Mouse (Mus musculus): Measurements from ENCODE around the gene Gramd1b. TPM values are rescaled to one million over a fixed set of nuclear protein-coding genes. Genes with fewer than 3 reads are reported as not detected.

Gene Gramd1b
- polyA plus RNA-seq, 1 experiment from 2014 or later = 2.3 TPM

DNA sequence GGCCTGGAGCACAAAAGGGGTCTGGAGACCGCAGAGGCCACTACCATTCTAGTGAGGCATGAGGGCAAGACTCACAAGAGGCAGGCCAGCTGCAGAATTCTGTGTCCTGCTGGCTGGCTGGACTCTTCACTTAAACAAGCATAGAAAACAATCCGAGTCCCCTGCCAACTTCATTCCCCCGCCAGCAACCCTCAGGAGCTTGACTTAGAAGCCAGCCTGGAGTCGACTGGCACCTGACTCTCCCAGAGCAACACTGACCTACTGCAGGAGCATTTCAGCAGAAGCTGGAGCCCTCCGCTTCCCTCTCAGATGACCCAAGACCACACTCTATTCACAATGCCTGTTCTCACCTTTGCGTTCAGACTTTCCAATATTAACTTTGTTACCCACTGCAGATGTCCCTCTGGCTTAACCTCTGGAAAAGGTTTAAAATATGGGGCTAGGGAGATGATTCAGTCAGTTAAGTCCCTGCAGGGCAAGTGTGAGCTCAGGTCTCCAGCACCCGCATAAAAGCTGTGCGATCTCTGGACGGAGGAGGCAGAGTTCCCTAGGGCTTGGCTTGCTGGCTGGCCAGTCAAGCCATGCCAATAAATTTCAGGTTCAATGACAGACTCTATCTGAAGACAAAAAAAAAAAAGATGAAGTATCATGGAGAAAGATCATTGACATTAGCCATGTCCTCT lies 104.8 kb downstream of the Gramd1b start:
- Histone ChIP-seq H3K4me1 (no peaks in the 10 kb centered on the region), H3K27ac (replicated peaks) (no peak overlapping the region), H3K36me3 (no peaks in the 10 kb centered on the region), H3K27me3 (ENCODE audit: low read depth, poor library complexity, severe bottlenecking) (no peaks in the 10 kb centered on the region), H3K9me3 (replicated peaks) (no peaks in the 10 kb centered on the region), H3K4me3 (no peak overlapping the region)
- 89% methylated on average over 9 of the region's 9 CpGs for WGBS
- DNase-seq (ENCODE audit: low spot score) = no peak

GRCm38 (mm10) chr9:40424874-40425273 lies 106.3 kb downstream of the Gramd1b start:
- no peak for DNase-seq (ENCODE audit: low spot score)
- Histone ChIP-seq H3K27me3 (ENCODE audit: low read depth, poor library complexity, severe bottlenecking) (no peaks in the 10 kb centered on the region), H3K4me3 (no peak overlapping the region), H3K36me3 (no peaks in the 10 kb centered on the region), H3K4me1 (no peaks in the 10 kb centered on the region), H3K9me3 (replicated peaks) (no peaks in the 10 kb centered on the region), H3K27ac (replicated peaks) (no peak overlapping the region)

- no peak overlapping the region for H3K4me3 ChIP-seq
- WGBS = 87% methylated on average over 6 of the region's 6 CpGs
- DNase-seq (ENCODE audit: low spot score) = no peak
- H3K36me3 ChIP-seq = no peaks in the 10 kb centered on the region
- H3K27me3 ChIP-seq (ENCODE audit: low read depth, poor library complexity, severe bottlenecking) = no peaks in the 10 kb centered on the region
- H3K9me3 ChIP-seq (replicated peaks) = no peaks in the 10 kb centered on the region
- H3K27ac ChIP-seq (replicated peaks) = no peak overlapping the region
- no peaks in the 10 kb centered on the region for H3K4me1 ChIP-seq
Observed at GRCm38 (mm10) chr9:40423427-40423867, 107.7 kb downstream of the Gramd1b start.

DNA sequence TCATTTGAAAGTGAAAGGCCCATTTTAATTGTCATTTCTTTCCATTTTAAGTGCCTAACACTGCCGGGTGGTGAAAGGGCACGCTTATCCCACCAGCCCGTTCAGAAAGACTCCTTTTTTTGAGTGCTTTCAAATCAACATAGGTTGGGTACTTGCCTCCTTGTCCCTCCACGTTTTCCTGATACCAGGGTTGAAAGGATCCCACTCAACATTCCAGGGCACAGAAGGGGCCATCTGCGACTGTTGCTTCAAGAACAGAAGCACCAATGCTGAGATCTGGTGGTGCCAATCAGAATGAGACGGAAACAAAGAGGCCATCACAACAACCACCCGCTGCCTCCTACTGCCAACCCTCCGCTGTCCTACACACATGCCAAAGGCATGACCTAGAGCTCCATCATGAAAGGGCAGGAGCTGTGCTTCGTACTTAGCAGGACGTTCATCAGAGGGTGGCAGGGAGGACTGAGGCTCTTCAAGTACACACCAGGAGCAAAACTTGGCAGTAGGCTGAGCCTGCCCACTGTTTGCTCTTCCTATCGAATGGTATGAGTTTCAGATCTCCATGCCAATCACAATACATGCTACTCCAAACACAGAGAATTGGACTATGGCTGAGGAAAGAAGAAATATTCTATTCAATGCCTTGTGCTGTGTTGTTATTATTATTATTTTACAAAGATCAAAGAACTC lies 108.7 kb downstream of the Gramd1b start:
- H3K4me3 ChIP-seq = no peak overlapping the region
- WGBS = 85% methylated on average over 11 of the region's 11 CpGs

DNA sequence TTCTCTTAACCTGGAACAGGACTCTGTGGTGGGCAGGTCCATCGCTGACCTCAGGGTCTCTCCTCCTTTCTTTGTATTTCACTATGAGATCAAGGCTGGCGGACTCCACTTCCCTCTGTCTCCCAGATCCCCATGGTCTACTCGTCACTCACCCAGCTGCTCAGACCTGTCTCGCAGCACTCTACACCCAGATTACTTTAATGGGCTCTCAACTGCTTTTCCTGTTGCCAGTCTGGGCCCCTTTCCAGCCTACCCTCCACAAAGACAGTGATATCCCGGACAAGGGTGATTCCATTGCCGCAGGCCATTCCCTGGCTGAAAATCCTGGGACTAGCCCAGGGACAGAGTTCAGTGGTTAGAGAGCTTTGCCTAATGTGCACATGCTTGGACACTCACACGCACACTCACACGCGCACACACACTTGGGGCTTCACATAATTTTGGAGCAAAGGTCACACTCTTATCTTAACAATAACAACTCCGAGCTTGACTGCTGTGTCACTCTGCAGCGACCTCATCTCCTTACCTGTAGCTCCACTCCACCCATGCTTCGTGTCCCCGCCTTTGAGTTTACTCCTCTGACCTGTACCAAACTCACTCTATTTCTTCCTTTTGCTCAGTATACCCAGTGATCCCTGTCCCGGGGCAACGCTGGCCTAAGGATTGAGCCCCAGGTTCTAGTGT lies 110.4 kb downstream of the Gramd1b start:
- WGBS = 89% methylated on average over 15 of the region's 15 CpGs

More for the DNA sequence above, 108.7 kb downstream of the Gramd1b start:
- Histone ChIP-seq H3K27me3 (ENCODE audit: low read depth, poor library complexity, severe bottlenecking) (no peaks in the 10 kb centered on the region), H3K27ac (replicated peaks) (no peak overlapping the region), H3K36me3 (no peaks in the 10 kb centered on the region), H3K4me1 (peaks cover 7% of the 10 kb centered on the region), H3K9me3 (replicated peaks) (no peaks in the 10 kb centered on the region)
- no peak for DNase-seq (ENCODE audit: low spot score)

GRCm38 (mm10) chr9:40418803-40419202 lies 112.4 kb downstream of the Gramd1b start:
- H3K36me3 ChIP-seq = no peaks in the 10 kb centered on the region
- WGBS = 93% methylated on average over 5 of the region's 5 CpGs
- DNase-seq (ENCODE audit: low spot score) = no peak
- no peak overlapping the region for H3K4me3 ChIP-seq
- H3K9me3 ChIP-seq (replicated peaks) = no peaks in the 10 kb centered on the region
- H3K27me3 ChIP-seq (ENCODE audit: low read depth, poor library complexity, severe bottlenecking) = no peaks in the 10 kb centered on the region
- H3K27ac ChIP-seq (replicated peaks) = no peak overlapping the region
- H3K4me1 ChIP-seq = peaks cover 7% of the 10 kb centered on the region

More for the DNA sequence above, 110.4 kb downstream of the Gramd1b start:
- H3K9me3 ChIP-seq (replicated peaks) = no peaks in the 10 kb centered on the region
- no peak overlapping the region for H3K4me3 ChIP-seq
- no peak for DNase-seq (ENCODE audit: low spot score)
- no peaks in the 10 kb centered on the region for H3K27me3 ChIP-seq (ENCODE audit: low read depth, poor library complexity, severe bottlenecking)
- peaks cover 7% of the 10 kb centered on the region for H3K4me1 ChIP-seq
- no peaks in the 10 kb centered on the region for H3K36me3 ChIP-seq
- no peak overlapping the region for H3K27ac ChIP-seq (replicated peaks)

DNA sequence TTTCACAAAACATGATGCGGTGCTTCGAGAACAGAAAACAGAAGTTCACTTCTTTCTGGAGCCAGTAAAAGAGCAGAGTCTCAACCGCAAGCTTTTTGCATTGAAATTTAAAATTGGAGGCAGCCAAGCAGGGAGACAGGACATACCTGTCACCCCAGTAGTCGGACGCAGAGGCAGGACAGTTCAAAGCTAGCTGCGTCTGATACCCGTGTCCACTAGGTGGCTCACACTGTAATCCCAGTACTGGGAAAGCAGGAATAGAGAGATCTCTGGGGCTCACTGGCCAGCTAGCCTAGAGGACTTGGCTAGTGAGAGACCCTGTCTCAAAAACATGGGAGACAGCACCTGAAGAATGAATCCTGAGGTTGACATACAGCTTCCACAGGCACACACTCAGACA lies 115.0 kb downstream of the Gramd1b start:
- Histone ChIP-seq H3K4me3 (no peak overlapping the region), H3K36me3 (no peaks in the 10 kb centered on the region), H3K27me3 (ENCODE audit: low read depth, poor library complexity, severe bottlenecking) (no peaks in the 10 kb centered on the region), H3K4me1 (peaks cover 12% of the 10 kb centered on the region), H3K27ac (replicated peaks) (no peak overlapping the region), H3K9me3 (replicated peaks) (no peaks in the 10 kb centered on the region)
- no peak for DNase-seq (ENCODE audit: low spot score)
- 85% methylated on average over 7 of the region's 7 CpGs for WGBS

DNA sequence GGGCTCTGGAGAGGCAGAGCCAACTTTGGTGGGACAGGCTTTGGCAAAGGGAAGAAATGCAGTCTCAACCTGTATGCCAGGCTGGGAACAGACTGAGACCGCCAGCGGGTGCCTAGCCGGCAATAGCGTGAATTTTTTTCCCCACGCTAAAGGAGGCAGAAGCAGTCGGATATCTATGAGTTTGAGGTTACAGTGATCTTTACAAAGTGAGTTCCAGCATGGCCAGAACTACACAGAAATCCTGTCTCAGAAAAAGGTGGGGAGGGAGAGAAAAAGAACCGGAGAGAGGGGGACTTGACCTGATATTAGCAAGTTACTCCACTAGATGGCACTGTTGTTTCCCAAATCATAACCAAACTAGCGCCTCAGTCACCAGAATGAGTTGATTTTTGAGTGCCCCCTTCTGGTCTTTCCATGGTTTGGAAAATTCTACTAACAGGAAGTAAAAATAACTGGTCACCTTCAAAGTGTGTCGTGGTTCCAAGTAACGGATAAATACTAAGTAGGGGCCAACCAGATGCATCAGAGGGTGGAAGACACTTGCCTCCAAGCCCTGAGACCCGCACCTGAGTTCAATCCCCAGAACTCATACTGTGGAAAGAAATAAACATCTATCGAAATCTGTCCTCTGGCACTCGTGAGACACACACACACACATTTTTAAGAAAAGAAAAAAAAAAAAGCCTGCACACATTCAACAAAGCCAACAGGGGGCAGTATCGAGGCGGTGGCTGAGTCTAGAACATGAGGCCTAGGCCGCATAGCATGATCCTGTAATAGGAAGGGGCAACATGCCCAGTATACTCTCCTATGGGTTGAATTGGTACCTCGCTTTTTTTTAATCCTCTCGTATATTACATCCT lies 116.0 kb downstream of the Gramd1b start:
- Histone ChIP-seq H3K4me3 (peak overlapping the region; percentile 74), H3K36me3 (no peaks in the 10 kb centered on the region), H3K4me1 (peaks cover 12% of the 10 kb centered on the region), H3K27ac (replicated peaks) (peak overlapping the region; percentile 87), H3K9me3 (replicated peaks) (no peaks in the 10 kb centered on the region), H3K27me3 (ENCODE audit: low read depth, poor library complexity, severe bottlenecking) (no peaks in the 10 kb centered on the region)
- DNase-seq (ENCODE audit: low spot score) = peak; percentile 50
- WGBS = 36% methylated on average over 18 of the region's 18 CpGs

- WGBS = under 1% methylated on average over 15 of the region's 15 CpGs
Observed at GRCm38 (mm10) chr9:40414498-40414903, 116.7 kb downstream of the Gramd1b start.

GRCm38 (mm10) chr9:40413601-40414000 lies 117.6 kb downstream of the Gramd1b start:
- no peak overlapping the region for H3K27ac ChIP-seq (replicated peaks)
- H3K27me3 ChIP-seq (ENCODE audit: low read depth, poor library complexity, severe bottlenecking) = no peaks in the 10 kb centered on the region
- no peaks in the 10 kb centered on the region for H3K9me3 ChIP-seq (replicated peaks)
- DNase-seq (ENCODE audit: low spot score) = no peak
- H3K36me3 ChIP-seq = no peaks in the 10 kb centered on the region
- H3K4me1 ChIP-seq = peaks cover 12% of the 10 kb centered on the region
- 85% methylated on average over 4 of the region's 4 CpGs for whole genome bisulfite sequencing
- H3K4me3 ChIP-seq = no peak overlapping the region

More at GRCm38 (mm10) chr9:40414498-40414903, 116.7 kb downstream of the Gramd1b start:
- Histone ChIP-seq H3K27ac (replicated peaks) (peak overlapping the region; percentile 87), H3K4me3 (peak overlapping the region; percentile 74), H3K36me3 (no peaks in the 10 kb centered on the region), H3K27me3 (ENCODE audit: low read depth, poor library complexity, severe bottlenecking) (no peaks in the 10 kb centered on the region), H3K9me3 (replicated peaks) (no peaks in the 10 kb centered on the region), H3K4me1 (peaks cover 12% of the 10 kb centered on the region)
- DNase-seq (ENCODE audit: low spot score) = peak; percentile 84

DNA sequence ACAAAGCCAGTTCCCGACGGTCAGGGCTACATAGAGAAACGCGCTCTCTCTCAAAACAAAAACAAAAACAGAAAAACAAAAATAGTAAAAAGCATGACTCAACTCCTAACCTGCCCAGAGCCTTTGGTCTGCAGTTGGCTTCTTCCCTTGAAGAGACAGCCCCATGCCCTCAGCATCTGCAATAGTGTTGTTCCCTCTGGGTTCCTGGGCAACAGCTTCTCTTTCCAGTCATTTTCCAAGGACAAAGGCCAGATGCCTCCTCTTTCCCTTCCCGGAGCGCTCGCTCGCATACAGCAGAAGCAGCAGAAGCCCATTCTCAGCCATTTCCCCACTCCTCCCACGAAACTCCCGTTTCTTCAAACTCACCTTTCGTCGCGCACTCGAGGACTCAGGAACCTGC lies 118.3 kb downstream of the Gramd1b start:
- Histone ChIP-seq H3K9me3 (replicated peaks) (no peaks in the 10 kb centered on the region), H3K4me1 (peaks cover 11% of the 10 kb centered on the region), H3K27me3 (ENCODE audit: low read depth, poor library complexity, severe bottlenecking) (no peaks in the 10 kb centered on the region), H3K36me3 (no peaks in the 10 kb centered on the region), H3K27ac (replicated peaks) (no peak overlapping the region), H3K4me3 (no peak overlapping the region)
- WGBS = 92% methylated on average over 14 of the region's 14 CpGs
- DNase-seq (ENCODE audit: low spot score) = no peak

GRCm38 (mm10) chr9:40412246-40412645 lies 118.9 kb downstream of the Gramd1b start:
- Histone ChIP-seq H3K4me1 (peaks cover 9% of the 10 kb centered on the region; the same call in 1 of the 2 replicates), H3K9me3 (replicated peaks) (no peaks in the 10 kb centered on the region), H3K36me3 (no peaks in the 10 kb centered on the region), H3K27me3 (ENCODE audit: low read depth, poor library complexity, severe bottlenecking) (no peaks in the 10 kb centered on the region), H3K4me3 (no peak overlapping the region), H3K27ac (replicated peaks) (no peak overlapping the region)
- DNase-seq (ENCODE audit: low spot score) = no peak
- 85% methylated on average over 4 of the region's 4 CpGs for WGBS
